ENCODE assay signal across 9 mouse cellular contexts in the genomic region with DNA sequence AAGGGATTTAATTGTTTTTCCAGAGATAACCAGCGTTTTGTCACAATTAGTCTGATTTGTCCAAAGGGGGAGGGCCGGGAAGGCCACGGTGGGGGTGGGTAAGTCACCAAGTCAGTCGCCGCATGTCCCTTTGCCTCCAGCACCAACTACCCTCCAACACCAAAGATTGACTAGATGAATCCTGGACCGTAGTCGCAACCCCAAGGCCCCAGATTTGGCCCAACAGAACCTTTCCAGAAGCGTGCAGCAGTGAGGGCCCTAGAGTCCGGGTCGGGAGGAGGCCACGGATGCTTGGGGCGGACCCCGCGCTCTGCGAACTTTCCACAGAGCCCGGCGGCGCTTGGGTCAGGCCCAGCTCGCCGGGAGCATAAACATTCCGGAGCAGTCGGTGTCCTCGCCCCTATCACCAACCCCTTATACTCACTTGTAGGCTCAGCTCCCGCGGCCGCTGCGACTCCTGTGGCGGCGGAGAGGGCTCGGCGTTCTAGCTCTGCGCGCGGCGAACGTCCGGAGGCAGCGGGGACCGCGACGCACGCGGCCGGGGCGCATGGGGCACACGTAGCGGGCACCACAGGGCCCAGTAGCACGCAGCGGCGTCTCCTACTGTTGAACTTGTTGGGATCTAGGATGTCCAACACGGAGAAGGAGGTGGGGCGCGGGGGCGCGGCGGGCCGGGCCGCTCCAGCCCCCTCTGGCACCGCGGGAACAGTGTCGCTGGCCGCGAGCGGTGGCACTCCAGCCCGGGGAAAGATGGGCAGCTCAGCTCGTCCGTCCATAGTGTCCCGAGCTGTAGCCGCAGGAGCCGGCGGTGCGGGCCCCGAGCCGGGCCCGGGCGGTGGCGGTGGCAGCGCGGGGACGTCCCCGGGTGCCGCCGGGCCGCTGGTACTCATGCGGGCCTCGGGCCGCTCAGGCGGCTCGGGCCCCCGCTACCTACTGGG. TPM values are rescaled to one million over a fixed set of nuclear protein-coding genes. Genes with fewer than 3 reads are reported as not detected.
DNase-seq lines count a peak whose midpoint lies in the region; ATAC-seq and TF ChIP-seq lines count a peak whose summit lies in the region.
"Had no signal": no experiment of that assay in that cellular context is flagged by ENCODE, and none has a peak within 500 bp of the region (broad histone marks: within the 10 kb centered on the region; RNA-seq: fewer than 3 reads in every experiment).

A gene (minus strand): TSS at position 776 of the 938 bp plus-strand sequence.

- peaks cover 96% of the 10 kb centered on the region for H3K27me3 ChIP-seq in lung, embryonic 14.5 days (ENCODE audit: insufficient read depth, low read length)
- peaks cover 88% of the 10 kb centered on the region for H3K27me3 ChIP-seq in lung, postnatal 0 days (replicated peaks; ENCODE audit: insufficient read depth, low read length)
- peaks cover 97% of the 10 kb centered on the region for H3K27me3 ChIP-seq in embryonic facial prominence, embryonic 14.5 days (replicated peaks; ENCODE audit: control insufficient read depth, insufficient read depth, low read length)
- peaks cover 100% of the 10 kb centered on the region for H3K27me3 ChIP-seq in limb, embryonic 10.5 days (ENCODE audit: low read depth, poor library complexity, severe bottlenecking)

- no peak for TF ChIP-seq EP300 in lung, postnatal 0 days (IDR thresholded peaks at IDR 0.05)

- no peak within 1 kb of the TSS for H3K27ac ChIP-seq in lung, embryonic 14.5 days (ENCODE audit: low read depth)
- no peak within 1 kb of the TSS for H3K27ac ChIP-seq in lung, postnatal 0 days (ENCODE audit: low read length)
- no peak within 1 kb of the TSS for H3K27ac ChIP-seq in embryonic facial prominence, embryonic 14.5 days (replicated peaks; ENCODE audit: low read depth, low read length)
- H3K27ac ChIP-seq in limb, embryonic 10.5 days = 0 out of 2 replicates have a peak within 1 kb of the TSS, but pooled peaks have one; percentile 1

- H3K9me3 ChIP-seq in lung, embryonic 14.5 days (ENCODE audit: low read depth, low read length) = no peaks in the 10 kb centered on the region
- H3K9me3 ChIP-seq in lung, postnatal 0 days (ENCODE audit: low read length) = no peaks in the 10 kb centered on the region
- H3K9me3 ChIP-seq in embryonic facial prominence, embryonic 14.5 days (ENCODE audit: control insufficient read depth, low read length) = no peaks in the 10 kb centered on the region
- no peaks in the 10 kb centered on the region for H3K9me3 ChIP-seq in limb, embryonic 10.5 days (replicated peaks)

- ATAC-seq in lung, embryonic 14.5 days (ENCODE audit: insufficient read depth) = no peak
- no peak for ATAC-seq in lung, postnatal 0 days
- ATAC-seq in embryonic facial prominence, embryonic 14.5 days (ENCODE audit: low read depth) = no peak

- H3K36me3 ChIP-seq in lung, embryonic 14.5 days (ENCODE audit: insufficient read depth) = no peaks in the 10 kb centered on the region
- no peaks in the 10 kb centered on the region for H3K36me3 ChIP-seq in lung, postnatal 0 days (ENCODE audit: insufficient read depth, low read length)
- H3K36me3 ChIP-seq in embryonic facial prominence, embryonic 14.5 days (ENCODE audit: control insufficient read depth, insufficient read depth, low read length) = no peaks in the 10 kb centered on the region
- no peaks in the 10 kb centered on the region for H3K36me3 ChIP-seq in limb, embryonic 10.5 days

- H3K4me3 ChIP-seq in lung, embryonic 14.5 days (ENCODE audit: low read depth, low read length) = peak within 1 kb of the TSS; percentile 24
- no peak within 1 kb of the TSS for H3K4me3 ChIP-seq in lung, postnatal 0 days (ENCODE audit: low read depth, low read length)
- peak within 1 kb of the TSS; percentile 34 for H3K4me3 ChIP-seq in embryonic facial prominence, embryonic 14.5 days (ENCODE audit: low read depth, low read length)
- peak within 1 kb of the TSS; percentile 40 for H3K4me3 ChIP-seq in limb, embryonic 10.5 days

- under 1% methylated on average over 81 of the region's 90 CpGs for WGBS in lung, embryonic 14.5 days
- WGBS in lung, postnatal 0 days = 1% methylated on average over 55 of the region's 90 CpGs
- WGBS in embryonic facial prominence, embryonic 14.5 days = under 1% methylated on average over 31 of the region's 90 CpGs
- WGBS in limb, embryonic 10.5 days = under 1% methylated on average over 90 of the region's 90 CpGs

- intact Hi-C loops in left cerebral cortex, postnatal 25 days (cut with DNase I) = loop anchor here (10.0 kb wide), 1 partner anchor 1951 kb away; a partner anchor contains a TSS

- H3K4me2 ChIP-seq in lung, embryonic 14.5 days = peak within 1 kb of the TSS; percentile 46
- no peak within 1 kb of the TSS; the same call in 1 of the 2 replicates for H3K4me2 ChIP-seq in lung, postnatal 0 days (replicated peaks; ENCODE audit: low read depth, low read length)
- peak within 1 kb of the TSS; percentile 46 for H3K4me2 ChIP-seq in embryonic facial prominence, embryonic 14.5 days (ENCODE audit: low read depth, low read length)

- peak; percentile 11 for DNase-seq in lung, embryonic 14.5 days
- no peak for DNase-seq in lung, postnatal 0 days (ENCODE audit: low spot score)
- no peak for DNase-seq in embryonic facial prominence, embryonic 14.5 days (ENCODE audit: low spot score)
- DNase-seq in limb, embryonic 10.5 days (ENCODE audit: low spot score) = peak; percentile 65
- DNase-seq in retina, embryonic 14.5 days (ENCODE audit: low spot score) = peak; percentile 34
- no peak for DNase-seq in gastrocnemius, postnatal 10 days
- no peak for DNase-seq in thymus, adult 18-20 months
- no peak for DNase-seq in left cerebral cortex, postnatal 25 days (ENCODE audit: low spot score in 2 of 2)

- TF ChIP-seq CTCF in lung, embryonic 14.5 days (IDR thresholded peaks at IDR 0.05; ENCODE audit: low read depth) = no peak
- no peak for TF ChIP-seq CTCF in lung, postnatal 0 days (IDR thresholded peaks at IDR 0.05)

- H3K4me1 ChIP-seq in lung, embryonic 14.5 days (ENCODE audit: insufficient read depth) = no peaks in the 10 kb centered on the region
- H3K4me1 ChIP-seq in lung, postnatal 0 days (ENCODE audit: insufficient read depth, low read depth, low read length) = peaks cover 4% of the 10 kb centered on the region; the same call in 1 of the 2 replicates
- H3K4me1 ChIP-seq in embryonic facial prominence, embryonic 14.5 days (ENCODE audit: control insufficient read depth, insufficient read depth, low read length) = 0 out of 2 replicates have a peak, but pooled peaks cover 6% of the 10 kb centered on the region
- peaks cover 50% of the 10 kb centered on the region for H3K4me1 ChIP-seq in limb, embryonic 10.5 days

- no peak within 1 kb of the TSS for H3K9ac ChIP-seq in lung, embryonic 14.5 days
- no peak within 1 kb of the TSS for H3K9ac ChIP-seq in lung, postnatal 0 days (replicated peaks; ENCODE audit: low read depth)
- no peak within 1 kb of the TSS for H3K9ac ChIP-seq in embryonic facial prominence, embryonic 14.5 days (ENCODE audit: low read depth, low read length)

RNA-seq across cellular contexts. Expression of the gene that starts here (rescaled TPM):
- not detected in 2 replicates for polyA plus RNA-seq in lung, embryonic 14.5 days (2014; fragmentation: Nextera tagmentation; extraction: Ambion mirVana)
- polyA plus RNA-seq in lung, postnatal 0 days (2015; fragmentation: Nextera tagmentation; extraction: Ambion mirVana) = not detected in 2 replicates
- not detected in 2 replicates for polyA plus RNA-seq in embryonic facial prominence, embryonic 14.5 days (2014; fragmentation: Nextera tagmentation; extraction: Ambion mirVana)
- not detected in 2 replicates for polyA plus RNA-seq in limb, embryonic 10.5 days (2016; fragmentation: Nextera tagmentation; extraction: Ambion mirVana)
- total RNA-seq in gastrocnemius, postnatal 10 days (2021) = not detected
- not detected for total RNA-seq in left cerebral cortex, postnatal 25 days (2021)
- total RNA-seq: adrenal gland, postnatal 4 days had no signal

Comparison
In these comparisons a context has a peak if more than half of its experiments do, and no peak if none do; other contexts are left out.
1. Peak in DNase-seq, H3K4me3 ChIP-seq and H3K4me2 ChIP-seq in lung, embryonic 14.5 days; RNA of the gene not detected or under 1 TPM.
2. Peak in DNase-seq, H3K4me3 ChIP-seq and H3K27ac ChIP-seq in limb, embryonic 10.5 days; RNA of the gene not detected or under 1 TPM.